Mouse (Mus musculus): ENCODE results near the gene Phf7. TPM values are rescaled to one million over a fixed set of nuclear protein-coding genes. Genes with fewer than 3 reads are reported as not detected.
A peak's percentile ranks its signal among the peaks of the same experiment; 100 is the strongest.

Phf7 gene
- total RNA-seq, 2 experiments from 2014 or later = 5.3 to 6.0 TPM

DNA sequence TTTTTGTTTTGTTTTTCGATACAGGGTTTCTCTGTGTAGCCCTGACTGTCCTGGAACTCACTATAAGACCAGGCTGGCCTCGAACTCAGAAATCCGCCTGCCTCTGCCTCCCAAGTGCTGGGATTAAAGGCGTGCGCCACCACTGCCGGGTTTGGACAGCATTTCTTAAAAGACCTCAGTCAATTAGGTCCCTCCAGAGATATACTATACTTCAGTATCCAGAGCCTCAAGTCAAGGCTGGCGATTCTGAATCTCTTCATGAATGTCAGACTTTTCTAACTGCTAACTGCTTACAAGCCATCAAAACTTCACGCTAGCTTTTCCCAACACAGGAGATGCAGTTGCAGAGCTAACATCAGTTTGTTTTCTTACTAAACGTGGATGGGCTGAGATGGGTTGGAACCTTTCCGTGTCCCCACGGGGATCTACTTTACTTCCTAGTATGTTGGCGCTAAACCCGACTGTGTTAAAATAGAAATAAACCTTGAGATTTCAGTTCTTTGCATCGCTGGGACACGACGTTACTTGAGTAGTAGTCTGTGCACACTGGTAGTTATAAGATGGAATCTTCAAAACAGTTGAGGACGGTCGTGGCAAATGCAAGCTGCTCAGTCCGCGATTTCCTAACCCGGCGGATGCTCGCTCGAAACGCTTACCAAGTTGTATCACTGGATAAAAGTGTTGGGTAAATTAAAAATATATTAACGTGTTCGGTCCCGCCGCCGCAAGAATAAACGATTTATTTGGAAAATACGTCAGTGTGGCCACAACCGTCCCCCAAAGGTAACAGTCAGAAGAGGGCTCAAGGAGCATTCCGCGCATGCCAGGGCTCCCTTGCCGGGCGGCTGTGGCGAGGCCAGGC, 664 bp downstream of the Phf7 start:
- DNase-seq (ENCODE audit: low spot score in 2 of 2) = no peak
- TF ChIP-seq CTCF (conservative IDR thresholded peaks at IDR 0.05) = no peak
- Histone ChIP-seq H3K27ac (peak overlapping the region; percentile 98), H3K4me3 (peak overlapping the region; percentile 99)

DNA sequence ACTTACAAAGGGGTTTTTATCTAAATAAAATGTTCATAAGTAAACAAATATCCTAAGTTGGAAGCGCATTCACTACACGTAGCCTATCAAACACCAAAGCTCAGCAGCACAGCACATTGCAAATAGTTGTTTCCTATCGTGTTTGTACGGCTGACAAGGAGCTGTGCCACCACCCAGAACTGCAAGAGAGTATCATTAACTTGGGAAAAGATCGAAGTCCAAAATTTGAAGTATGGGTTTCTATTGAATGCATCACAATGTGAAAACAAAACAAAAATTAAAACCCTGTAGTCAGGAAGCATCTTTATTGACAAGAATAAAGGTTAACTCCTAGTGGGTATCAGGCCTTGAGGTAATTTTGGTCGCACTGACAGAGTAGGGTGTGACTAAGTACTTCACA, 2.7 kb downstream of the Phf7 start:
- Histone ChIP-seq H3K27ac (no peak overlapping the region), H3K4me3 (no peak overlapping the region)
- DNase-seq (ENCODE audit: low spot score in 2 of 2) = no peak
- TF ChIP-seq CTCF (conservative IDR thresholded peaks at IDR 0.05) = no peak

DNA sequence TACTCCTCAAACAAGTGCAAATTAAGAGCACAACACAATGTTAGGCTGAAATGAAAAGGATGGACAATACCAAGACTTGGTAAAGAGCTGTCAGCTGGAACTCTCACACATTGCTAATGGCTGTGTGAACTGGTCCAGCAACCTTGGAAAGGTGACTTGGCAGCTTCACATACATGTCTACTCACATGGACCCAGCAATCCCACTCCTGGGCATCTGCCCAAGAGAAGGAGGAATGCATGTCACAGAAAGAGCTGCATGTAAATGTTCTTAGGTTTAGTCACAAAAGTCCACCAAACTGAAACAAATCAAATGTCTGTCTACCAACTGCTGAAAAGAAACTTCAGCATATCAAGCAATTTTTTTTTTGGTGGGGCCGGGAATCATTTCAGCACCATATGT, 5.2 kb downstream of the Phf7 start:
- Histone ChIP-seq H3K4me3 (no peak overlapping the region), H3K27ac (no peak overlapping the region)
- no peak for TF ChIP-seq CTCF (conservative IDR thresholded peaks at IDR 0.05)
- no peak for DNase-seq (ENCODE audit: low spot score in 2 of 2)

DNA sequence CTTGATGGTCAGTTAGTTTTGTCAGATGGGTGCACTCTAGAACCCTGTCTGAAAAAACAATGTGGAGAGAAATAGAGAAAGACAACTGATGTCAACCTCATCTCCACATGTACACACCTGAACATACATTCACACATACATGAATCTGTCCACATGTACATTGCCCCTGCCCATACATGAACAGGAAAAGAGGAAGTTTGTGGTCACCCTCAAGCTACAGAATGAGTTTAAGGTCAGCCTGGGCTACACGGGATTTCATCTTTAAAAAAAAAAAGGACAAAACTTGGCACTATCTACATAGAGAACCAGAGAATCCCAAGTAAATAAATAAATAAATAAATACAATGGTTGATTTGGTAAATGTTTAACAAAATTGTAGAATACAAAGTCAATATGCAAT, 6.3 kb downstream of the Phf7 start:
- DNase-seq (ENCODE audit: low spot score in 2 of 2) = no peak
- no peak for TF ChIP-seq CTCF (conservative IDR thresholded peaks at IDR 0.05)
- no peak overlapping the region for H3K27ac ChIP-seq

DNA sequence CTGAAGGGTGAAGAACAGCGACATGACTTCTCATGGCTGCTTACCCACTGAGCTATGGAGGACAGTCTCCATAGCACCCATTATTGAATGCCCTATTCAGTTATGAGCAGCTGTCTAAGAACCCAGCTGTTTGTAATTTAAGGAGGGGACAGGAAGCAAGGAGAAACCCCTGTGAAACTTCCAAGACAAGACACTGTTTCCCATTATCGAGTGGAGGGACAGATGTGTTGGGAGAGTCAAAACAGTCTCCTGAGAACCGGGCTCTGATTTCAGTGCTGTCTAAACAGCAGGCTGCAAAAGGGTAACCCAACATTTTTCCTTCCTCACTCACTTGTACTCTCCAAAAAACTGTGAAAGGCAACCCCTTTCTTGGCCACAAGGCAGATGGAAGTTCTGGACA, 10.6 kb downstream of the Phf7 start:
- H3K4me3 ChIP-seq = no peak overlapping the region
- TF ChIP-seq CTCF (conservative IDR thresholded peaks at IDR 0.05) = no peak
- no peak overlapping the region for H3K27ac ChIP-seq
- DNase-seq (ENCODE audit: low spot score in 2 of 2) = no peak

More for the DNA sequence above, 6.3 kb downstream of the Phf7 start:
- no peak overlapping the region for H3K4me3 ChIP-seq

DNA sequence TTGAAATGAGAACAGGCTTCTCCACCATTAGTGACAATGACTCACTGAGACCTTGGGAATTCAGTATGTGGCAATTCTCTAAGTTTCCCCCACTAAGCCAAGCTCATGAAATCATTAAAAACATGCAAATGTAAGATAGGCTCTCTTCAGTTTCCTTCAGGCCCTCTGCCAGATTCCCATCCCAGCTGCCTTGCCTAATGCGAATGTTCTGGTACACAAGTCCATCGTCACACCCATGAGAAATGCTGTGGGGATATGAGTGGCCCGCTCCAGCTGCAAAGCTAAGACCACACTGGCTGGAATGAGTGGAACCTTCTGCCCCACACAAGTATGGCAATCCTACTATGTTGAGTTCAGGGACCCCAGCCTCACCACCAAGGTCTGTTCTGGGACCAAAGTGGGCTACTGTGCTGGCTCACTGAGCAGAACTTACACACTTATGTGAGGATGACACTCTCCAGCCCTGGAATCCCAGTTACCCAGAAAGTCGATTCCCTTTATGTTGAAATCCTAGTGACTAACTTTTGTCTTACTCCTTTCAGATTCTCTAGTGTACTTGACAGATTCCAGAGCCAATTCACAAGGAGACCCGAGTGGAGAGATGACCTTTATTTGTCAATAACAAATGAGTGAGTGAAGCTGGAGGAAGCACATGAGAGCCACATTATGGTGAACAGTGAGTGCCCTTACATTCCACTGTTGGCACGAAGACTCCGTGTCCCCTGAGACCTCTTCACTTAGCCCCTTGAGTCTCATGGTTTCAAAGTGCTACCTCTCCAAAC, 13.8 kb downstream of the Phf7 start:
- TF ChIP-seq CTCF (conservative IDR thresholded peaks at IDR 0.05) = no peak
- Histone ChIP-seq H3K4me3 (no peak overlapping the region), H3K27ac (no peak overlapping the region)
- DNase-seq (ENCODE audit: low spot score in 2 of 2) = peak in 1 of 2 experiments; percentile 42

DNA sequence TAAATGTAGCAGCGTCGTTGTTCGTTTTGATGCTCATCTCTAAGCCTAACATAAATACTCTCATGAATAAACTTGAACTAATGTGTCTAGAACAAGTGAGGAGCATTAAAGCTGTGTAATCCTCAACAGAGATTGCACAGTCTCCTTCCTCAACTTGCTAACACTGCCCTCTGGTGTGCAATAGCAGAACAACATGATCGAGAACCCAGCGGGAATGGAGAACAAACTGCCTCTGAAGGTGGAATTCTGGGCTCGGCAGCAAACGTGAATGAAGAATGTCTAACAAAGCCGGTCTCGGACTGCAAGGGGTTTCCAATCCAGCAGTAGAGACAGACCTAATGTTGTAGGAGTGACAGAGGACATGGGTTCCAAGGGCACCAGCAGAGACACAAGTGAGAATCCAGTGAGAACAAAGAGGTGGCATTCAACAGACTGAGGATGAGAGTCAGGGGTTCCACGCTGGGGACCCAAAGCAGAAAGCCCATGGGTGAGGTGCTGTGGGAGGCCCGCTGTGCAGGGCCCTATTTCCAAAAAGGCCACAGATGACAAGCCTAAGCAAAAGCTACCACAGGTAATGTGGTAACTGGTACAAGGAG, 17.0 kb downstream of the Phf7 start:
- H3K27ac ChIP-seq = 0 out of 2 replicates have a peak overlapping the region, but pooled peaks have one; percentile 33
- DNase-seq (ENCODE audit: low spot score in 2 of 2) = peak; percentile 82 to 87
- peak; percentile 88 for TF ChIP-seq CTCF (conservative IDR thresholded peaks at IDR 0.05)
- H3K4me3 ChIP-seq = no peak overlapping the region

DNA sequence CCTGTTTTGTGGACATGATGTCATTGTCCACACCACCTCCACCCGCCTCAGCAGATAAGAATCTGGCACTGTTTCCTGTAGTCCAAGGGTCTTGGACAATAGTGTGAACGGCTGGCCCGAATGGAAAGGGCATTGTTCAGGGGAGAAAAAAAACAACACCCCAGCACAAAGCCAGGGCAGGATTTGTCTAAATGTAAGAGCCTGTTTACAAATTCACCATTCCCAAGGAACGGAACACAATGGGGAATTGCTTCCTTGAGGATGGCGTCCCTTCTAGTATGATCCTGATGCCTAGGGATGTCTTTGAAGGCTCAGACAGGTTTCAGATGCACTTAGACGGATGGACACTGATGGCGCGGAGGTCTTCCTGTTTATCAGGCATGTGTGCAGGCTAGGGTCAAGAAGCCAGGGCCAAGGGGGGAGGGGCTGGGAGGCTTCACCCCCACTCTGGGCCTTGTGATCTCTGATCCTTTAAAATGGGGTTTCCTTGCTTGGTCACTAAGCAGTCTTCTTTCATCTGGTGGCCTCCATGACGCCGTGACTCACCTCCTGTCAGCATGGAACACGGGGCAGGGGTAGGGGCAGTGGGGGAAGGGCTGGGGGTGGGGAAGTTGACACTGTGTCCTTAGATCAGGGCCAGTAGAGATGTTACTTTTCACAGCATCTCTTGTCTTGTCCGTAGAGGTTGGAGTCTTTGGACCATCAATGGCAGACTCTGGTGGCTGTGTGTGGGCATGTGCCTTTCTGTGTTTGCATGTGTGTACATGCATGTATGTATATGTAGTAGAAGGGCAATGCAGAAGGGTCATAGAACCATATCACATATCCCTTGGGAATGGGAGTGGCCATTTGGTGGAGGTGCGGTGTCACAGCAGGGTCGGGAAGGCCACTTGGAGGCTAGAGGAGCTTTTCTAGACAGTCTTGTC, 17.8 kb downstream of the Phf7 start:
- no peak for DNase-seq (ENCODE audit: low spot score in 2 of 2)
- Histone ChIP-seq H3K4me3 (no peak overlapping the region), H3K27ac (peak overlapping the region; percentile 64; the same call in 1 of the 2 replicates)
- TF ChIP-seq CTCF (conservative IDR thresholded peaks at IDR 0.05) = no peak

DNA sequence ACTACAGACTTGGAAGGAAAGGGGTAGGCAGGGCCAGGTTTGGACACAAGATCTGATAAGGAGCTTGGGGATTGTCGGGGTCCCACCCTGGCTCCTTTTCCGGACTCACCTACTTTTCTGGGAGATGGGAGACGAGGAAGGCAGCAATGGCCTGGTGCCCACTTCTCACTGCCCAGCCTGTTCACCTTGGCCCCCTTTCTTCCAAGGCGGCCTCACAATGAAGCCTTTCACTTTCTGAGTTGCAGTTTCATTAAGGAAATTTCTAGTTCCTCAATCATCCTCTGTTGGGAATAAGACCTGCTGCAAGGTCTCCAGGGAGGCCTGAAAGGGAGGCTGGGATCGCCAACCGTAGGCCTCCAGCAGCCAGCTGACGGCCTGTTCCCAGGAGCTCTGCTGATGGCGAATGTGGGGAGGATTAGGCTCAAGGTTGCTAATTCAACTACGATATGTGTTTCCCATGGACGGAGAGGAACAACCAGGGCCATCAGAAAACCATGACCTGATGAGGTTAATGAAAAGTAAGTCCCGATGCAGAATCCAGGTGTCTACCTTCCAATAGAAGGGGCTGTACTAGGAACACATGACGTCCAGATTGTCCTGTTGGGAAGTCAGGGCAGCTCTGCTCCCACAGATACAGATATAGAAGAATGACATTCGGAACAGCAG, 18.6 kb downstream of the Phf7 start:
- no peak for DNase-seq (ENCODE audit: low spot score in 2 of 2)
- Histone ChIP-seq H3K27ac (peak overlapping the region; percentile 64; the same call in 1 of the 2 replicates), H3K4me3 (no peak overlapping the region)
- no peak for TF ChIP-seq CTCF (conservative IDR thresholded peaks at IDR 0.05)

DNA sequence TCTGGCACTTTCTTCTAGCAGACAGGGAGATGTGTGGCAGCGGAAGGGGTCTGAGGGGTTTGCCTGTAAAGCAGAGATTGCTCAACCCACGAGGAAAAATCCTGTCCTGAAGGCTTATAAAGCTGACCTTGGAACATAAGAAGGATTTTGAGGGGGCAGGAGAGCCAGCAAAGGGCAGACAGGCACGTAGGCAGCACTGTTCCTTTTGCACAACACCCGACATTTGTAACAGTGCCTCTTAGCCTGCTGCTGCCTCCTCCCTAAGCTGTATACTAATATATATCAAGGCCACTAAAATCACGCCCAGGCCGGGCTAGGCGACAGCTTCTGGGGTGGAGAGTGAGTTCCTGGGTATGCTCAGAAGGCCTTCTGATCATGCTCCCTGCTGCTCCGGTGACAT, 20.7 kb downstream of the Phf7 start:
- TF ChIP-seq CTCF (conservative IDR thresholded peaks at IDR 0.05) = no peak
- Histone ChIP-seq H3K4me3 (no peak overlapping the region), H3K27ac (peak overlapping the region; percentile 23; the same call in 1 of the 2 replicates)
- DNase-seq (ENCODE audit: low spot score in 2 of 2) = no peak

DNA sequence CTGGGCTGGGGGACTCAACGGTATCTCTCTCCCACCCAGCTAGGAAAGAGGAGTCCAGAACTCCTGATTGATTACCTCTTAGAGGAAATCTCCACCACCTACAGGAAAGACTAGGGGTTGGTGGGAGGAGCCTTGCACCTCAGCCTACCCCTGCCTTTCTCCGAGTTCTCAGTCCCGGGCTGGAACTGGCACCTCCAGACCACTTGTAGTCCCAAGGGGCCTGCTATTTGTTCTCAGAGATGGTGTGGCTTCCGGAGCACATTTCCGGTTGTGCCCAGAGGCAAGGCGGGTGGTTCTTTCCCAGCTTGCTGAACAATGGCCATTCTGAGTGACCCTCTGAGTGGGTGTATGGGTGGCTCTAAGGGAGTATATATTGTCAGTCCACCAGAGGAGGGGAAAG, 22.9 kb downstream of the Phf7 start:
- H3K27ac ChIP-seq = no peak overlapping the region
- no peak for TF ChIP-seq CTCF (conservative IDR thresholded peaks at IDR 0.05)
- no peak overlapping the region for H3K4me3 ChIP-seq
- no peak for DNase-seq (ENCODE audit: low spot score in 2 of 2)

All from layer of hippocampus, adult 2 months (tissue).